Mouse (Mus musculus) adrenal gland (tissue): Measurements from ENCODE around the gene Fam83g.

ENCODE experiments used
- intact Hi-C: fragments of 180-260 bp; cut with DNase I; formaldehyde crosslinking; loops from one replicate; pipeline ENCODE4 v1.15.1; 2025

Fam83g gene

DNA sequence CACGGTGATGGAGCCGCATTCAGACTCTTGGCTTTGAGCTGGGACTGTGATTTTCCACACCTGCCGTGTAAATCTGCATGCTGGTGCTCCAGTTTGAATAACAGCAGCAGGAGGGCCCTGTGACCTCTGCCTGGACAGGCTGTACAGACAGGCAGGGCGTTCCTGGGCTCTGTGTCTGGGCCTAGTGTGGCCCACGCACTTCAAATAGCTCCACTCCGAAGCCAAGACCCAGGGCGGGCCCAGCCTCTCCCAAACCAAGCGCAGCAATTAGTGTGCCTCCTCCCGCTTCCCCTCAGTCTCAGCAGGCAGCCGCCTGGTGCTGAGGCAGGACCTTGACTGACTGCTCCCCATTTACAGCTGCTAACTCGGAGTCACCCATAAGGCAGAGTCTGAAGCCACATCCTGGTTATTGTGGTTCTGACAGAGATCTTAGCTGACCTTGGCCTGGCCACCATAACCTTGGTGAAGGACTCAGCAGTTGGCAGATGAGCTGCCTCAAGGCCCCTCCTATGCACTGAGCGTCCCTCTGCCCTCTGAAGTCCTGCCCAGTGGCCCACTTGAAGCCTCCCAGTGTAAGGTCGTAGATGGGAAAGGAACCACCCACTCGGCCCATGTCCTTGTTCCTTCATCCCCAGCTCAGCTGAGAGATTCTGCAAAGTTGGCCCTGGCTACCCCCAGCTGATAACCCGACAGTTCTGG, 29.4 kb downstream of the Fam83g start:
- intact Hi-C loops: loop anchor here (2.0 to 10.0 kb wide), 3 partner anchors 47 to 296 kb away; partner anchors contain the start of gene B9d1

DNA sequence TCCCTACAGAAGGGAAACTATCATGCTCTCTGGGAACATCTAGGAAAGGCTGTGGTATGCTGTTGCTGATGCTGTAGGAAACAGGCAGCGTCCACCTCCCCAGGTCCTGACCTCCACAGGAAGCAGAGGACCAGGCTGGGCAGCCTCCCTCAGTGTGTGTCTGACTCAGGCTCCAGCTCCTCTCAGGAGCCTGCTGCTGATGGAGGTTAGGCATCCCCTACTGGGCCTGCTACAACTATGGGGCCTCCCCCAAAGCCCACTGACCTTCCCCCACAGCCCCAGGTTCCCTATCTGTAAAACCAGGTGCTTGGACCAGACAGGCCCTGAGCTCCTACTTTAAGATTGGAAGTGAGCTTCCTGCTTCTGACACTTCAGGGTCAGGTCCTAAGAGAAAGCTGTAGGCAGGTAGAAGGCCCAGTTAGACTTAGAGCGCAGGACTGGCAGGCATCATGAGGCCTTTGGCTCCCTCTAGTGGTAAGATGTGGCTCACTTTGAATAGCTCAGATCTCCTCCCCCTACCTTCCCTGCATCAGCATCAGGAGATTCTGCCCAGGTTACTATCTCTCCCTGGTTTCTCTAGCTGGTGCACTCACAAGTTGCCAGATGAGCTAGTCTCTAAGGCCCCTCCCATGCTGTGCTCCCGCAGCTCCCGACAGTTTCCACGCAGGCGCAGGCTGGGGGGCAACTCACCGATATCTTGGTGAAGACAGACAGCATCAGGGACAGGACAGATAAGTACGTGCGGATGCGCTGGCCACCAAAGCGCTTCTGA, 30.6 kb downstream of the Fam83g start:
- intact Hi-C loops: loop anchor here (2.0 to 10.0 kb wide), 3 partner anchors 86 to 297 kb away; partner anchors contain the start of gene B9d1

DNA sequence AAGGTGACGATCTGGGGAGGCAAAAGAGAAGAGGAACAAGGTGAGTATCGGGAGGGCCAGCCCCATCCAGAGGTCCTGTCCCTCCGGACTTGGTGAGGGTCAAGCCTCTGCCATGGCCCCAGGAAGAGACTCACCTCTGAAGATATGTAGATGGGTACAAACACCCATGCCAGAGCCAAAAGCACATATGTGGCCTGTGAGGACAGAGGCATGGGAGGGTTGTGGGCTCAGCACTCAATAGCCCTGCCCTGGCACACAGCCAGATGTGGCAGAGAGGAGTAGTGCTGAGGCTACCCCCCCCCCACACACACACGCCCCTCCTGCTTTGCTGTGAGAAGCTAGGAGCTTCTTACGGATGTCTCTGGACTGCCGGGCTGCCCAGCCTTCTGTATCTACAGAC, 31.2 kb downstream of the Fam83g start:
- intact Hi-C loops: loop anchor here (2.0 to 10.0 kb wide), 2 partner anchors 86 to 210 kb away; partner anchors contain the start of gene B9d1

DNA sequence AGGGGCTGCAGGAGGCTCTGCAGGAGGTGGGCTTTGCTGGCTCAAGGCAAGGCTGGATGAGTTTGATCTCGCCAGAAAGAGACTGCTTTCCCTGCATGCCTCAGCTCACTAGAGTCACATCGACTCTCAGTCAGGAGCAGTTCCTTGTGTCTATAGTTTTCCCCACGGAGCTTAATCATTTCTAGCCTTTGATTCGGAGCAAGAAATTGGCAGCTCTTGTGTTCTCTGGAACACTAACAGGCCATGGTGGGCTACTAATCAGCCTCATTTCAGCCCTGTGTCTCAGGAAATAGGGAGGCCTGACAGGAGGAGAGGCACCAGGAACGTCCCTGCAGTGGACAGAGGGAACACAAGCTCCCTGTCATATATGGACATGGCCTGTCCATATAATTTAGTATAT, 34.1 kb downstream of the Fam83g start:
- intact Hi-C loops: loop anchor here (10.0 kb wide), 1 partner anchor 213 kb away; the partner anchor contains the start of gene B9d1

DNA sequence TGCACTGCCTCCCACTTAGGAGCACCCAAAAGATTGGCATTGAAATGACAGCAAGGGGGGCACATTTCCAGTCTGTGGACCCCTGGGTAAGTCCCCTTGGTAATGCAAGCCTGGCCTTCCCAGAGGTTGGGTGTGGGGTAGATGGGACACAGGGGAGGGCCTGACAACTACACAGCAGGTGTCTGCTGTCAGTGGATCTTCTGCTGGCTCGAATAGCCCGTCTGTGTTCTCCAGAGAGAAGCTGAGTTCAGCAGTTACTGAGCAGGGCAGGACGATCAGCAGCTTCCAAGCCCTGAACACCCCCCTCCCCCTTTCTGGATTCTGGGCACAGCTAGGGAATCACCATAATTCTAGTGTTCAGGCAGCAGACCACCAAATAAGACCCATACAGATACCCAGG, 35.5 kb downstream of the Fam83g start:
- intact Hi-C loops: loop anchor here (10.0 kb wide), 1 partner anchor 215 kb away; the partner anchor contains the start of gene B9d1

DNA sequence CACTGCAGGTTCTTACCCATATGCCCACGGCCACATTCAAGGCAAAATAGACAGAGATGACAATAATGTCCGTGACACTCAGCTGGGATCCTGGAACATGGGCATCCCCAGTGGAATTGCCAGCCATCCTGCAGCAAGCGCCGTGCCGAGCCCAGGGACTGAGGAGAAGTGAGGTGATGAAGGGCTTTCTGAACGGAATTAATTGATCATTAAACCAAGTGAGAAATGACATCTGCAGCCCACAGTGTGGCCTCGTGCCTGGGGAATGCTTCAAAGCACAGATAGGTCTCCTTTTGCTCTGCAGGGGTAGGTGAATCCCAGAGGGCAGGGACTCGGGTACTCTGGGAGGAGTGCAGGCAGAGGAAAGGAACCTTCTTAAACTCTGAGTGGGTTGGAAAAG, 35.9 kb downstream of the Fam83g start:
- intact Hi-C loops: loop anchor here (10.0 kb wide), 1 partner anchor 215 kb away; the partner anchor contains the start of gene B9d1

DNA sequence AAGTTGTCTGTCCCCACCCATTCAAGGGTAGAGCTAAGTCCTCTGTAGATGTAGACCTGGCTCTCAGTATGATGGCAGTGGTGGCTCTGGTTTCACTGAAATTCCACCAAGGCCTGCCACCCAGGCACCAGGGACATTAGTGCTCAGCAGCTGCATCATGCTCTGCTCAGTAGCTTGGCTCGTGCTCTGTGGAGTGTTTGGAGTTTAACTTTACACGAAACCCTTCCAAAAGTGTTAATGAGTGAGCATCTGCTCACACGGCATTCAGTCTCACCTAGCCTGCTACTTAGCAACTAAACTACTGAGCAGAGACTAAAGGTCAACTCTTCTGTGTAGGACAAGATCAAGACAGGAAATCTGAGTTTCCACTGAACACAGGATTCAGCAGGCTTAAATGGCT, 36.7 kb downstream of the Fam83g start, which contains the start of gene Slc5a10:
Gene Slc5a10 (minus strand): TSS at position 191 of the 400 bp plus-strand sequence.
- intact Hi-C loops: no loop called here

DNA sequence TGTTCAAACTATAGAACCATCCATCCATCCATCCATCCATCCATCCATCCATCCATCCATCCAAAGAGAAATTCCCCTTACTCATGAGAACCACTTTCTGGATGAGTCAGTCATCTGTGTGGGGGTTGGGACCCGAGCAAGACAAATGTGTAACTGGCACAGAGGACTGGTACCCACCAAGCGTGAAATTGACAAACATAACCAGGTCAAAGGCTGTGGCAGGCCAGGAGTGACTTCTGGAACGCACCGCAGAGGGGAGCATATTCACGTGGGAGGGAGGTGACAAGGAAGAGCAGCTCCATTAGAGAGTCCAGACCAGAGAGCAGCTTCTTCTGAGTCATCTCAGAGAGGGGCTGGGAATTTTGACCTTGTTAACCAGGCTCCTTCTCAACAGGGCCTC, 38.2 kb downstream of the Fam83g start:
- intact Hi-C loops: no loop called here

DNA sequence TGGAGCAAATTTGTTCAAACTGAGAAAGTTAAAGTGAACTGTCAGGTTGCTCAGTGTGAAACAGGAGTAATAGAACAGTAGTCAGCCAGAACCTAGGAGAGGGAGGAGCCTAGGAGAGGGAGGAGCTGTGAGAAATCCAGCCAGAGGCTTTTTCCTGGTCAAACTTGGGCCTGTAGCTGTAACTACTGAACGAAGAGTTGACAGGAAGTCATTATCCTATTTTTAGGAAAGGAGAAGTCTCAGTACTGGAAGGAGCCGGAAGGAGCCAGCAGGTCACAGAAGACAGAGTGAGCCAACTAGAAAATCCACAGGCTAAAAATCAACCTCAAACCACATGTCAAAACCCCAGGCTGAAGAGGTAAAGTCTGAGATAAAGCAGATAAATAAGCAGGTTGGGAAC, 44.1 kb downstream of the Fam83g start:
- intact Hi-C loops: no loop called here

DNA sequence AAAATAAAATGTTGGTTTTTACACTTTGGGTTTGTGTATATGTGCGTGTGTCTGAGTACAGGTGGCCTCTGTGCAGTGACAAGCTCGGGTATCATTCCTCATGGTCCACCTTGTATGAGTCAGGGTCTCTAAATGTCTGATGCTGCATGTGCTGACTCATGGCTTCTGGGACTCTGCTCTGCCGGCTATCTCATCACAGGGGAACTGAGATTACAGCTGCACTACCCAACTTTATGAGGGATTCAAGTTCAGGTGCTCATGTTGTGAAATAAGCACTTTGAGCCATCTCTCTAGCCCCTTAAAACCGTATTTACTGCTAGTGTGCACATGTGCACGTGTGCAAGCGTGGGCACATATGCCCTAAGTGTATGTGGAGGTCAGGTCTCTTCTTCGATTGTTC, 48.8 kb downstream of the Fam83g start:
- intact Hi-C loops: no loop called here

DNA sequence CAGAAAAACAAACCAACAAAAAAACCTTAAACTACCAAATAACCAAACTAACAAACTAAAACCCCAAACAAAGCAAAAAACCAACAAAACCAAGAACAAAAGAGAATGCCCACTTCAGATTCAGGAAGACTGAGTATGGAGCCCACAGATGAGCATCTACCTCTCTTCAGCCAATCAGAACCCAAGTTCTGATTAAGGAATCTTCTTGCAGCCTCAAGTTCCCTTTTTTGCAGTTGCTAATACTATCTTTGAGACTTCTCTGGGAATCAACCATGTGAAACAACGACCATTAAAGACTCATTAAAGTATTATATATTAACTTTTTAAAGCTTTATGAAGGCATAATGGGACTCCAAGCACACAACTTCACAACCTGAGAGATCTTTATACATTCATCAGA, 53.4 kb downstream of the Fam83g start:
- intact Hi-C loops: no loop called here

DNA sequence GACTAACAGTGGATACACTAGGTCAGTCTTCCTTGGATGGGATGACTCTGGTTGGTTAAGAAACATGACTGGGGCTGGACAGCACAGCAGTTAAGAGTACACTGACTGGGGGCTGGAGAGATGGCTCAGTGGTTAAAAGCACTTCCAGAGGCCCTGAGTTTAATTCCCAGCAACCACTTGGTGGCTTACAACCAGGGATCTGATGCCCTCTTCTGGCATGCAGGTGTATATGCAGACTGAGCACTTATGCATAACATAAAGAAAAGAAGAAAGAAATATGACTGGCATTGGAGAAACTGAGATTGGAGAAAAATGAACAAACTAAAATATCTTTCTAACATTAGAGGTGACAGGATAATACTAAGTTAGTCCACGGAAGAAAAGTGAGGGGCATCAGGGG, 56.6 kb downstream of the Fam83g start:
- intact Hi-C loops: no loop called here

DNA sequence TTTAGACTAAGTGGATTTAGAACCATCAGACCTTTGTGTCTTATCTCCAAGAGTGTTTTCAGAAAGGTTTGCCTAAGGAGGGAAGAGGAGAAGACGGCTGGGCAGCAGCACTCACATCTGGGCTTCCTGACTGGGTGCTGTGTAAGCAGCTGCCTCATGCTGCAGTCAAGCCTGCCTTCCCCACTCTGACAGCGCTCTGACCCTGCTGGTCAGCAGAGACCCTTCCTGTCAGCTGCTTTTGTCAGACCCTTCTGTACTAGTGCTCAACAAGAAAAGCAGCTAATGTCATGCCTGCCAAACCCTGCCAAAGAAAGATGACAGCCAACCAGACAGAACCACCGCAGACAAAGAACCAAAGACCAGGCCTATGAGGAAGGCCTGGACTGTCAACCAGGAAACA, 59.9 kb downstream of the Fam83g start:
- intact Hi-C loops: no loop called here

DNA sequence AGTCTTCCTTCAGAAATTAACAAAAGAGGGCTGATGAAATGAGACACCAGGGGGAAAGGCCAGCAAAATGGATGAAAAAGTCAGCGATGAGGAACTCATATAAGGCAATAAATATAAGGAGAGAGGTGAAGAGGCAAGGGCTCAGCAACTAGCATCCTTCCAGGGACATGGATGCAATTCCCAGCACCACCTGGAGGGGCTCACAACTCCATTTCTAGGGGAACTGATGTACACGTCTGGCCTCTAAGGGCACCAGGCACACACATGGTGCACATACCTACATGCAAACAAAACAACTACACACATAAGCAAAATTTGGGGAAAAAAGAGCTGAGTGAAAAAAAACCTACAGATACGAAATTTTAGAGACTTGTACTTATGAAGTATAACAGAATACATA, 60.6 kb downstream of the Fam83g start:
- intact Hi-C loops: no loop called here

DNA sequence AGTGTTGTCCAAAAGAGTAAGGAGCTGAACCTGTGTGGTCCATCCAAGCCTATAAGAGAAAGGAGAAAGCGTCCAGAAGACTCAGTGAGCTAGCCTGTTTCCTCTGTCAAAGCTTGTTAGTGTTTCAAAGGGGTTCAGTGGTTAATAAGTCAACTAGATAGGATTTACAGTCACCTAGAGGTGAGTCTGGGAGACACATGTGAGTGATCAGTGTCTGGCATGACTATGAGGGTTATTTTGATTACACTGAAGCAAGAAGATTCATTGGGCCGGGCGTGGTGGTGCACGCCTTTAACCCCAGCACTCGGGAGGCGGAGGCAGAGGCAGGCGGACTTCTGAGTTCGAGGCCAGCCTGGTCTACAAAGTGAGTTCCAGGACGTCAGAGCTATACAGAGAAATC, 61.9 kb downstream of the Fam83g start:
- intact Hi-C loops: no loop called here

DNA sequence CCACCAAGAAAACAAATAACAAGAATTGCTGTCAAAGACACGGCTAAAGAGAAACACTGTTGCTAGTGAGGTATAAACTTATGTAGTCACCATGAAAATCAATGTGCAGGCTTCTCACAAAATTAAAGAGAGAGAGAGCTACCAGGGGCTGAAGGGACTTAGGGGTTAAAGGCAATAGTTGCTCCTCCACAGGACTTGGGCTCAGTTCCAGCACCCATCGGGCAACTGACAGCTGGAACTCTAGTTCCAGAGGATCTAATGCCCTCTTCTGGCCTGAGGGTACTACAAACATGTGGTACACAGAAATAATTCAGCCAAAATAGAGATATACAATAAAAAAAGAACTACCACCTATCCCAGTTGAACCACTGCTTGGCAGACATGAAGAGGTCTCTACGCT, 63.3 kb downstream of the Fam83g start:
- intact Hi-C loops: no loop called here

DNA sequence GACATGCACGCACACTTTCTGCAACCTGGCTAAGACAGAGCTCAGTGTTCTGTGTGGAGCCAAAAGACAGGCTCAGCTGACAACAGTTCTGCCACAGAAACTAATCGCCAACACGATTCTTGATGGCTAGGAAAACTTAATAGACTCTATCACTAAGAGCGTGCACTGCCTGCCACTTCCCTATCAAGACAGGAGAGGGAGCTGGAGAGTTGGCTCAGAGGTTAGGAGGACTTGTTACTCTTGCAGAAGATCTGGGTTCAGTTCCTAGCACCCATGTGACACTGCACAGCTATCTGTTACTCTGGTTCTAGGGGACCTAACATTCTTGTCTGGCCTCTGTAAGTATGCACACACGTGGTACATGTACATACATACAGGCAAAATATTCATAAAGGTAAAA, 67.7 kb downstream of the Fam83g start:
- intact Hi-C loops: no loop called here

DNA sequence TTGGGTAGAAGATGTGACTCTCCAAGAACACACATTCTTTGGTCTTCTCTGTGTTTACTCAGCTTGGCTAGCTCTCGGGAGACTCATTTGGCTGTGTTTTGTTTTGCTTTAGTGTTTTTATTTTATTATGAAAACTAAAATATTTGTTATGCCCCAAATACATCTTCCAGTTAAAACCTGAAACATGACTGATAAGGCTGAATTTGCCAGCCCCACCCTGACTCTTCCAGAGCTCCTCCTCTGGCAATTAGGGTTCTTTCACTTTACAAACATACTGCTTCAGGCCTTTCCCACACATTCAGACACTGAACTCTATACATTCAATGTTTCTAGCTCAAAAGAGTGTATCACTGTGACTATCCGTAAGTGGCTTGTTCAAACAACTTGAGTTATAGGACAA, 73.3 kb downstream of the Fam83g start:
- intact Hi-C loops: loop anchor here (5.0 kb wide), 1 partner anchor 475 kb away; no protein-coding TSS in a partner anchor
